Mouse (Mus musculus): ENCODE data around the gene Zdhhc1. TPM values are rescaled to one million over a fixed set of nuclear protein-coding genes. Genes with fewer than 3 reads are reported as not detected.

Zdhhc1 gene
- polyA plus RNA-seq, 1 experiment from 2014 or later, result 38.4 TPM

DNA sequence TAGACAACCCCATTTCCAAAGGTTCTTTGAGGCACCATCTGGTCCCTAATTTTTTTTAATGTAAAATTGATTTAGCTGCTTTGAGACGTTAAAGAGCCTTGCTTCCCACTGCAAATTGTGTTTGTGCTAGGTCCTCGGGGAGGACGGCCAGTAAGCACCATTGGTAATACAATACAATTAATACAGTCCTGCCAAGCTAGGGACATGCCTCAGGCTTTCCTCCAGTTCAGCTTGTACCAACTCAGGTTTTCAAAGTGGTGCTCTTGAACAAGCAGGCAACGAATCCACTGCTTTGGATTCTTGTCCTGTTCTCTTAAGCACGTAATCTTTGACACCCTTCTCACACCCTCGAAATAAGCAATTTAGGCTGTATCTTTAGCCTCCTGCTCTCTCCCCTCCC lies 63.7 kb downstream of the Zdhhc1 start:
- no peak overlapping the region for H3K4me2 ChIP-seq (ENCODE audit: low read length)
- H3K36me3 ChIP-seq (ENCODE audit: control insufficient read depth, insufficient read depth, low read length), result no peaks in the 10 kb centered on the region
- no peak overlapping the region for H3K9ac ChIP-seq (ENCODE audit: low read depth, low read length)
- no peaks in the 10 kb centered on the region for H3K9me3 ChIP-seq (replicated peaks; ENCODE audit: control insufficient read depth, low read length, poor library complexity, severe bottlenecking)
- H3K4me3 ChIP-seq (ENCODE audit: low read depth, low read length), result no peak overlapping the region
- 23% methylated on average over 6 of the region's 6 CpGs for WGBS
- no peak for ATAC-seq
- H3K27ac ChIP-seq (ENCODE audit: low read length), result 0 out of 2 replicates have a peak overlapping the region, but pooled peaks have one; percentile 13
- H3K4me1 ChIP-seq (ENCODE audit: control insufficient read depth, insufficient read depth, low read length), result peaks cover 12% of the 10 kb centered on the region
- H3K27me3 ChIP-seq (ENCODE audit: control insufficient read depth, insufficient read depth, low read depth, low read length), result no peaks in the 10 kb centered on the region

DNA sequence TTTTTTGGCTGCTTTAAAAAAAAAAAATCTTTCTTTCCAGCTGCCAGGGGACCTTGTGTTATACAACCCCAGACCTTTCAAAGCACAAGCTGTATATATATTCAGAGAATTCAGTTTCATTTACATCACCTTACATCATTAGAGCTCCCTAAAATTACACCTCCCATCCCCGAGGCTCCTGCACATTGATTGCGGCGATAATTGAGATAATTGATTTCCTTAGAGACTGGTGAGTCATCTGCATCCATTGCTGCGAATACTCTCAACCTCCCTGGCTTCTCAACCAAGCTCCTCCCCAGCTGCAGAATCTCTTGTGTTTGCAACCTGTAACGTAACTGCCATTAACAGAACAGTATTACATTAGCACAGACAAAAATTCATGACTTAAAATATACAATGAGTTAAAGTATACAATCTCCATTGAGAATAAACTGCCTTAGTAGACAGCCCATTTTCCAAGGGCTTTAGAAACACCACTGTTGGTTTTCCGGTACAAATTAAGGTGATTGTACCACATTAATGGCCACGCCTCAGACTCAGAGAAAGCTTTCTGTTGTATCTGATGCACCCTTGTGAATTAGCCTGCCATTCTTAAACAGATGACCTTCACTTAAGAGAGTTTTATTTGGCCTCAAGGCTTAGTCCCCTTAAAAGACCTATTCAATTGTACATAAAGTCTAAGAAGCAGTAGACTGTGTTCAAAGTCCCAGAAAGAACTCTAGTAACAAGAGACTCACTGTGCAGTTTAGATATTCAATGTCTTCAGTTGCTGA lies 64.8 kb downstream of the Zdhhc1 start:
- no peak overlapping the region for H3K4me3 ChIP-seq (ENCODE audit: low read depth, low read length)
- no peaks in the 10 kb centered on the region for H3K27me3 ChIP-seq (ENCODE audit: control insufficient read depth, insufficient read depth, low read depth, low read length)
- H3K4me1 ChIP-seq (ENCODE audit: control insufficient read depth, insufficient read depth, low read length), result peaks cover 12% of the 10 kb centered on the region
- H3K4me2 ChIP-seq (ENCODE audit: low read length), result no peak overlapping the region
- H3K9me3 ChIP-seq (replicated peaks; ENCODE audit: control insufficient read depth, low read length, poor library complexity, severe bottlenecking), result no peaks in the 10 kb centered on the region
- no peak overlapping the region for H3K9ac ChIP-seq (ENCODE audit: low read depth, low read length)
- 45% methylated on average over 7 of the region's 7 CpGs for WGBS
- ATAC-seq, result no peak
- H3K27ac ChIP-seq (ENCODE audit: low read length), result no peak overlapping the region
- no peaks in the 10 kb centered on the region for H3K36me3 ChIP-seq (ENCODE audit: control insufficient read depth, insufficient read depth, low read length)

DNA sequence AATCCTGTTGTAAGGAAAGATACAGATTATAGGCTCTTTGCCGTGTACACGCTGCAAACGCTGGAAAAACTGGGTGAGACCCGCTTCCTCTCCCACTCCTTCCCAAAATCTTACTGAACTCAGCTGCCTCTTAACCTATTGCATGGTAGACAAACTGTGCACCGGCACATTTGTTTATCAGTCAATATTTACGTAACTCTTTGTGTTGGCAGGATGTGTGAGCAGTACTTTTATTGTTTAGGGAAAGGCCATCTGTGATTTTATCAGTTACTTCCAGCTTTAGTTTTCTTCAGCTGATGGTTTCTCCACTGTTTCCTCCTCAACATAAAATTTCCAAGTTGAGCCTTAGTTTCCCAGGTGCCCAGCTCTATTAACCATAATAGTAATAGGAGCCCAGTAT lies 69.8 kb downstream of the Zdhhc1 start:
- 81% methylated on average over 6 of the region's 6 CpGs for WGBS

More for the DNA sequence above, 69.8 kb downstream of the Zdhhc1 start:
- Histone ChIP-seq H3K27me3 (ENCODE audit: control insufficient read depth, insufficient read depth, low read depth, low read length) (no peaks in the 10 kb centered on the region), H3K36me3 (ENCODE audit: control insufficient read depth, insufficient read depth, low read length) (no peaks in the 10 kb centered on the region), H3K9me3 (replicated peaks; ENCODE audit: control insufficient read depth, low read length, poor library complexity, severe bottlenecking) (no peaks in the 10 kb centered on the region), H3K4me1 (ENCODE audit: control insufficient read depth, insufficient read depth, low read length) (peaks cover 4% of the 10 kb centered on the region; the same call in 1 of the 2 replicates), H3K4me2 (ENCODE audit: low read length) (no peak overlapping the region), H3K27ac (ENCODE audit: low read length) (no peak overlapping the region), H3K4me3 (ENCODE audit: low read depth, low read length) (no peak overlapping the region), H3K9ac (ENCODE audit: low read depth, low read length) (no peak overlapping the region)
- no peak for ATAC-seq

Other genes with a start within 250 kb of the Zdhhc1 start
- gene B3gnt9, start 241.7 kb downstream of the Zdhhc1 start, polyA plus RNA-seq (2015; fragmentation: Nextera tagmentation; extraction: Ambion mirVana), result 5.8 and 8.9 TPM in 2 replicates
- gene Tradd, start 232.3 kb downstream of the Zdhhc1 start, polyA plus RNA-seq (2015; fragmentation: Nextera tagmentation; extraction: Ambion mirVana), result 12.8 and 14.0 TPM in 2 replicates
- gene Fbxl8, start 232.3 kb downstream of the Zdhhc1 start, polyA plus RNA-seq (2015; fragmentation: Nextera tagmentation; extraction: Ambion mirVana), result 0.82 and 1.1 TPM in 2 replicates
- 0.35 and 0.40 TPM in 2 replicates for gene Hsf4, start 227.1 kb downstream of the Zdhhc1 start, polyA plus RNA-seq (2015; fragmentation: Nextera tagmentation; extraction: Ambion mirVana)
- 4.5 and 4.7 TPM in 2 replicates for gene Nol3, start 220.8 kb downstream of the Zdhhc1 start, polyA plus RNA-seq (2015; fragmentation: Nextera tagmentation; extraction: Ambion mirVana)
- 168 and 175 TPM in 2 replicates for gene 4931428F04Rik, start 207.0 kb downstream of the Zdhhc1 start, polyA plus RNA-seq (2015; fragmentation: Nextera tagmentation; extraction: Ambion mirVana)
- 10.5 and 12.0 TPM in 2 replicates for gene Exoc3l, start 200.8 kb downstream of the Zdhhc1 start, polyA plus RNA-seq (2015; fragmentation: Nextera tagmentation; extraction: Ambion mirVana)
- gene E2f4, start 199.2 kb downstream of the Zdhhc1 start, polyA plus RNA-seq (2015; fragmentation: Nextera tagmentation; extraction: Ambion mirVana), result 40.1 and 41.6 TPM in 2 replicates
- 0.88 and 1.1 TPM in 2 replicates for gene Elmo3, start 191.3 kb downstream of the Zdhhc1 start, polyA plus RNA-seq (2015; fragmentation: Nextera tagmentation; extraction: Ambion mirVana)
- 0.83 and 0.88 TPM in 2 replicates for gene Lrrc29, start 170.6 kb downstream of the Zdhhc1 start, polyA plus RNA-seq (2015; fragmentation: Nextera tagmentation; extraction: Ambion mirVana)
- 118 and 143 TPM in 2 replicates for gene Tmem208, start 170.5 kb downstream of the Zdhhc1 start, polyA plus RNA-seq (2015; fragmentation: Nextera tagmentation; extraction: Ambion mirVana)
- gene Fhod1, start 148.9 kb downstream of the Zdhhc1 start, polyA plus RNA-seq (2015; fragmentation: Nextera tagmentation; extraction: Ambion mirVana), result 0.49 and 1.0 TPM in 2 replicates
- 13.3 and 15.1 TPM in 2 replicates for gene Slc9a5, start 148.1 kb downstream of the Zdhhc1 start, polyA plus RNA-seq (2015; fragmentation: Nextera tagmentation; extraction: Ambion mirVana)
- 2.4 and 2.7 TPM in 2 replicates for gene Plekhg4, start 123.6 kb downstream of the Zdhhc1 start, polyA plus RNA-seq (2015; fragmentation: Nextera tagmentation; extraction: Ambion mirVana)
- gene Kctd19, start 83.4 kb downstream of the Zdhhc1 start, polyA plus RNA-seq (2015; fragmentation: Nextera tagmentation; extraction: Ambion mirVana), result not detected in 2 replicates
- 0.85 and 0.89 TPM in 2 replicates for gene Lrrc36, start 83.3 kb downstream of the Zdhhc1 start, polyA plus RNA-seq (2015; fragmentation: Nextera tagmentation; extraction: Ambion mirVana)
- gene Tppp3, start 25.4 kb downstream of the Zdhhc1 start, polyA plus RNA-seq (2015; fragmentation: Nextera tagmentation; extraction: Ambion mirVana), result 153 and 159 TPM in 2 replicates
- 2.7 and 3.6 TPM in 2 replicates for gene Hsd11b2, start 21.9 kb upstream of the Zdhhc1 start, polyA plus RNA-seq (2015; fragmentation: Nextera tagmentation; extraction: Ambion mirVana)
- gene Atp6v0d1, start 69.1 kb upstream of the Zdhhc1 start, polyA plus RNA-seq (2015; fragmentation: Nextera tagmentation; extraction: Ambion mirVana), result 226 and 244 TPM in 2 replicates
- 33.8 and 35.2 TPM in 2 replicates for gene Ripor1, start 108.4 kb upstream of the Zdhhc1 start, polyA plus RNA-seq (2015; fragmentation: Nextera tagmentation; extraction: Ambion mirVana)
- 93.8 and 100 TPM in 2 replicates for gene Ctcf, start 139.7 kb upstream of the Zdhhc1 start, polyA plus RNA-seq (2015; fragmentation: Nextera tagmentation; extraction: Ambion mirVana)
- 1.4 TPM in 2 replicates for gene Agrp, start 140.5 kb upstream of the Zdhhc1 start, polyA plus RNA-seq (2015; fragmentation: Nextera tagmentation; extraction: Ambion mirVana)
- 22.9 and 23.0 TPM in 2 replicates for gene Carmil2, start 189.4 kb upstream of the Zdhhc1 start, polyA plus RNA-seq (2015; fragmentation: Nextera tagmentation; extraction: Ambion mirVana)
- gene Acd, start 204.2 kb upstream of the Zdhhc1 start, polyA plus RNA-seq (2015; fragmentation: Nextera tagmentation; extraction: Ambion mirVana), result 95.6 and 97.6 TPM in 2 replicates
- gene Pard6a, start 204.2 kb upstream of the Zdhhc1 start, polyA plus RNA-seq (2015; fragmentation: Nextera tagmentation; extraction: Ambion mirVana), result 50.2 and 57.9 TPM in 2 replicates
- gene 4933405L10Rik, start 210.8 kb upstream of the Zdhhc1 start, polyA plus RNA-seq (2015; fragmentation: Nextera tagmentation; extraction: Ambion mirVana), result 0.28 and 0.45 TPM in 2 replicates
- 14.9 and 16.5 TPM in 2 replicates for gene Enkd1, start 211.3 kb upstream of the Zdhhc1 start, polyA plus RNA-seq (2015; fragmentation: Nextera tagmentation; extraction: Ambion mirVana)

All from midbrain, embryonic 16.5 days (tissue).